Mouse (Mus musculus) gastrocnemius, adult 2 months (tissue): Measurements from ENCODE around the gene Tdrd3. TPM values are rescaled to one million over a fixed set of nuclear protein-coding genes. Genes with fewer than 3 reads are reported as not detected.

Source experiments
- DNase-seq: peaks from one replicate; pipeline ENCODE4 v3.0.0; 2022
- H3K27ac ChIP-seq: fragments of 200-600 bp; 2 replicates; pipeline ENCODE4 v1.8.1; 2022; ENCODE audit warnings: mild to moderate bottlenecking
- H3K4me3 ChIP-seq: fragments of 200-600 bp; 2 replicates; pipeline ENCODE4 v1.8.1; 2022; ENCODE audit warnings: mild to moderate bottlenecking, moderate library complexity
- CTCF ChIP-seq: fragments of 200-600 bp; IDR thresholded peaks from 2 replicates; pipeline ENCODE4 v1.8.1; 2022; ENCODE audit warnings: antibody characterized with exemption, mild to moderate bottlenecking, moderate library complexity
- intact Hi-C: fragments of 180-260 bp; cut with DNase I; formaldehyde crosslinking; loops from one replicate; pipeline ENCODE4 v1.15.1; 2025
- total RNA-seq, 2 experiments: library from RNA; stranded (reverse); gene quantifications; 2 replicates each; pipeline ENCODE4 v1.2.3; 2021

Gene Tdrd3
- total RNA-seq, 2 experiments from 2014 or later: 23.5 to 24.2 TPM

- Histone ChIP-seq H3K4me3 (no peak overlapping the region), H3K27ac (no peak overlapping the region)
- DNase-seq: peak; percentile 73
- peak; percentile 93 for TF ChIP-seq CTCF
- intact Hi-C loops: no loop called here
These were observed 47.7 kb downstream of the Tdrd3 start for GRCm38 (mm10) chr14:87463963-87464654.

- no peak for TF ChIP-seq CTCF
- intact Hi-C loops: no loop called here
- Histone ChIP-seq H3K4me3 (no peak overlapping the region), H3K27ac (no peak overlapping the region)
- DNase-seq: no peak
These were observed 48.2 kb downstream of the Tdrd3 start for GRCm38 (mm10) chr14:87464655-87465054.

GRCm38 (mm10) chr14:87467586-87467985, 51.1 kb downstream of the Tdrd3 start:
- intact Hi-C loops: no loop called here
- no peak for TF ChIP-seq CTCF

GRCm38 (mm10) chr14:87471521-87471920, 55.1 kb downstream of the Tdrd3 start:
- no peak for TF ChIP-seq CTCF
- H3K27ac ChIP-seq: no peak overlapping the region
- intact Hi-C loops: no loop called here
- DNase-seq: no peak
- no peak overlapping the region for H3K4me3 ChIP-seq

More at GRCm38 (mm10) chr14:87467586-87467985, 51.1 kb downstream of the Tdrd3 start:
- H3K4me3 ChIP-seq: no peak overlapping the region
- peak; percentile 24 for DNase-seq
- H3K27ac ChIP-seq: no peak overlapping the region

- DNase-seq: no peak
- no peak for TF ChIP-seq CTCF
- H3K27ac ChIP-seq: no peak overlapping the region
- no peak overlapping the region for H3K4me3 ChIP-seq
- intact Hi-C loops: no loop called here
These were observed 56.3 kb downstream of the Tdrd3 start for GRCm38 (mm10) chr14:87472782-87473181.

GRCm38 (mm10) chr14:87475721-87476359, 59.4 kb downstream of the Tdrd3 start:
- DNase-seq: no peak
- intact Hi-C loops: no loop called here
- H3K27ac ChIP-seq: no peak overlapping the region
- no peak for TF ChIP-seq CTCF
- no peak overlapping the region for H3K4me3 ChIP-seq

GRCm38 (mm10) chr14:87478339-87478951, 62.0 kb downstream of the Tdrd3 start:
- Histone ChIP-seq H3K27ac (peak overlapping the region; percentile 56), H3K4me3 (no peak overlapping the region)
- TF ChIP-seq CTCF: no peak
- DNase-seq: peak; percentile 26
- intact Hi-C loops: no loop called here

- DNase-seq: no peak
- H3K4me3 ChIP-seq: no peak overlapping the region
- intact Hi-C loops: no loop called here
- TF ChIP-seq CTCF: no peak
- no peak overlapping the region for H3K27ac ChIP-seq
These were observed 69.4 kb downstream of the Tdrd3 start for GRCm38 (mm10) chr14:87485888-87486287.

- Histone ChIP-seq H3K4me3 (no peak overlapping the region), H3K27ac (no peak overlapping the region)
- DNase-seq: no peak
- TF ChIP-seq CTCF: no peak
- intact Hi-C loops: no loop called here
These were observed 81.6 kb downstream of the Tdrd3 start for GRCm38 (mm10) chr14:87497955-87498594.

- no peak overlapping the region for H3K4me3 ChIP-seq
These were observed 89.5 kb downstream of the Tdrd3 start for GRCm38 (mm10) chr14:87505924-87506323.

GRCm38 (mm10) chr14:87515281-87515680, 98.8 kb downstream of the Tdrd3 start:
- TF ChIP-seq CTCF: no peak
- Histone ChIP-seq H3K4me3 (no peak overlapping the region), H3K27ac (no peak overlapping the region)
- no peak for DNase-seq
- intact Hi-C loops: no loop called here

More at GRCm38 (mm10) chr14:87505924-87506323, 89.5 kb downstream of the Tdrd3 start:
- intact Hi-C loops: no loop called here
- no peak overlapping the region for H3K27ac ChIP-seq
- TF ChIP-seq CTCF: no peak
- no peak for DNase-seq

GRCm38 (mm10) chr14:87517381-87517780, 100.9 kb downstream of the Tdrd3 start:
- TF ChIP-seq CTCF: no peak
- DNase-seq: no peak
- Histone ChIP-seq H3K4me3 (no peak overlapping the region), H3K27ac (no peak overlapping the region)
- intact Hi-C loops: no loop called here

- intact Hi-C loops: no loop called here
- Histone ChIP-seq H3K27ac (no peak overlapping the region), H3K4me3 (no peak overlapping the region)
- no peak for DNase-seq
- TF ChIP-seq CTCF: no peak
These were observed 115.4 kb downstream of the Tdrd3 start for GRCm38 (mm10) chr14:87531847-87532246.
